Mouse (Mus musculus) lung, embryonic 14.5 days (tissue): Measurements from ENCODE around the gene Nln. TPM values are rescaled to one million over a fixed set of nuclear protein-coding genes. Genes with fewer than 3 reads are reported as not detected.
A peak's percentile ranks its signal among the peaks of the same experiment; 100 is the strongest.

Experiments
- ATAC-seq: fragments of 200-750 bp; cut with Nextera tagmentation; 2 replicates; pipeline ENCODE4 v1.8.0; 2017; ENCODE audit warnings: mild to moderate bottlenecking, moderate TSS enrichment, moderate library complexity; ENCODE audit not compliant: insufficient read depth
- DNase-seq: peaks from one replicate; pipeline ENCODE4 v3.0.0-alpha.2; 2015
- H3K27ac ChIP-seq: fragments of 300-500 bp; sonication (generic); 2 replicates; pipeline ENCODE4 v1.5.1; 2014; ENCODE audit warnings: low read depth, mild to moderate bottlenecking, moderate library complexity
- H3K27me3 ChIP-seq: fragments of 300-500 bp; sonication (generic); 2 replicates; pipeline ENCODE4 v1.6.1; 2014; ENCODE audit warnings: low read length, control low read depth; ENCODE audit not compliant: insufficient read depth
- H3K36me3 ChIP-seq: fragments of 300-500 bp; sonication (generic); 2 replicates; pipeline ENCODE4 v1.6.1; 2014; ENCODE audit warnings: control low read depth; ENCODE audit not compliant: insufficient read depth
- H3K4me1 ChIP-seq: fragments of 300-500 bp; sonication (generic); 2 replicates; pipeline ENCODE4 v1.6.1; 2014; ENCODE audit warnings: antibody characterized with exemption, control low read depth; ENCODE audit not compliant: insufficient read depth
- H3K4me2 ChIP-seq: fragments of 300-500 bp; sonication (generic); 2 replicates; pipeline ENCODE4 v1.6.1; 2014; ENCODE audit warnings: mild to moderate bottlenecking
- H3K4me3 ChIP-seq: fragments of 300-500 bp; sonication (generic); 2 replicates; pipeline ENCODE4 v1.5.1; 2014; ENCODE audit warnings: low read depth, low read length
- H3K9ac ChIP-seq: fragments of 300-500 bp; sonication (generic); 2 replicates; pipeline ENCODE4 v1.6.1; 2014
- H3K9me3 ChIP-seq: fragments of 300-500 bp; sonication (generic); 2 replicates; pipeline ENCODE4 v1.6.1; 2016; ENCODE audit warnings: low read depth, low read length, control low read depth
- CTCF ChIP-seq: IDR thresholded peaks from 2 replicates; pipeline ENCODE4 v1.5.1; 2016; ENCODE audit warnings: antibody characterized with exemption, low read depth
- WGBS: fragments of 180-500 bp; shearing (Covaris S2); extraction: QIAGEN DNeasy Blood & Tissue Kit; methylation state at CpG from one replicate; pipeline ENCODE4 v1.1.7; 2014; 5-methylcytosine and 5-hydroxymethylcytosine counted together
- polyA plus RNA-seq: library from polyadenylated mRNA; unstranded; fragments of >200 nt; fragmentation: Nextera tagmentation; extraction: Ambion mirVana; gene quantifications from 2 replicates; pipeline ENCODE4 v1.2.1, GENCODE M21; 2014

The Nln gene
- polyA plus RNA-seq, 1 experiment from 2014 or later = 24.8 TPM

DNA sequence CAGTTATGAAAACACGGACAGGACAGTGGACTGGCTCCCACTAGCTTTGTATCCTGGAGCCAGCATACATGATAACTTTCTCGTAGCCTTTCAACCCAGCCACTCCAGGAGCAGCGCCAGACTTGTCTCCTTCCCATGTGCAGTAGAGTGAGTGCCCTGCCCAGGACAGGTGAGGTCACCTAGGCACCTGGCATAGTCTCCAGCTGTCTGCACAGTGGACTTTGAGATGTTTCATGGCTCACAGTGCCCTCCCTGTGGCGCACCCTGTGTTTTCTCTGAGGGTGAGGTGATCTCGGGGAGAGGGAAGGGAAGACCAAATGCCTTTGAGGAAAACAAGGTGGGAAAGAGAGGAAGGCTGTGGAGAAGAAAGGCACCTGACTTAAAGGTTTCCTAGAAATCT is 80.3 kb downstream of the Nln start:
- peaks cover 16% of the 10 kb centered on the region for H3K4me1 ChIP-seq
- ATAC-seq = no peak
- no peaks in the 10 kb centered on the region for H3K36me3 ChIP-seq
- DNase-seq = no peak
- no peaks in the 10 kb centered on the region for H3K9me3 ChIP-seq
- no peak overlapping the region for H3K9ac ChIP-seq
- no peak overlapping the region for H3K4me2 ChIP-seq
- H3K4me3 ChIP-seq = no peak overlapping the region
- no peak overlapping the region for H3K27ac ChIP-seq
- 79% methylated on average over 5 of the region's 5 CpGs for WGBS
- no peaks in the 10 kb centered on the region for H3K27me3 ChIP-seq
- TF ChIP-seq CTCF = no peak

DNA sequence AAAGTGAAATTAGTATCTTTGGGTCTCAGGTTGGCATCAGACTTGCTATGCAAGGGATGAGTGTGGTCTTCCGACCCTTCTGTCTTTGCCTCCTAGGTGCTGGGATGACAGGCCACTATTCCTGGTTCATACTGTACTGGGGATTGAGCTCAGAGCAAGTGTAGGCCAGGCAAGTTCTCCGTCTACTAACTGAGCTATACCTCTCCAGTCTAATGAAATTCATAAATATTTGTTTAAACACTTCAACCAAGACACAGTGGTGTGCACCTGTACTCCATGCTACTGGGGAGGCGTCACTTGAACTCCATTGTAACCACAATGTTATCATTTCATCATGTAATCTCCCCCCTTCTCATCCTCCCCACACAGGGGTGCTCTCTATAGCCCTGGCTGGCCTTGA is 82.9 kb downstream of the Nln start:
- TF ChIP-seq CTCF = no peak
- DNase-seq (no peak), ATAC-seq (peak; percentile 30; the same call in 1 of the 2 replicates)
- Histone ChIP-seq H3K27me3 (no peaks in the 10 kb centered on the region), H3K9me3 (no peaks in the 10 kb centered on the region), H3K27ac (no peak overlapping the region), H3K4me3 (no peak overlapping the region), H3K4me2 (no peak overlapping the region), H3K4me1 (peaks cover 5% of the 10 kb centered on the region; the same call in 1 of the 2 replicates), H3K9ac (no peak overlapping the region), H3K36me3 (no peaks in the 10 kb centered on the region)
- 75% methylated on average over 3 of the region's 3 CpGs for WGBS

GRCm38 (mm10) chr13:104025710-104025995 is 83.8 kb downstream of the Nln start:
- TF ChIP-seq CTCF = no peak
- Histone ChIP-seq H3K4me3 (no peak overlapping the region), H3K36me3 (no peaks in the 10 kb centered on the region), H3K27me3 (no peaks in the 10 kb centered on the region), H3K4me2 (peak overlapping the region; percentile 41), H3K4me1 (0 out of 2 replicates have a peak, but pooled peaks cover 5% of the 10 kb centered on the region), H3K9ac (no peak overlapping the region), H3K27ac (peak overlapping the region; percentile 81), H3K9me3 (no peaks in the 10 kb centered on the region)
- DNase-seq (peak; percentile 74), ATAC-seq (peak; percentile 59; the same call in 1 of the 2 replicates)
- WGBS = 33% methylated on average over 6 of the region's 6 CpGs

DNA sequence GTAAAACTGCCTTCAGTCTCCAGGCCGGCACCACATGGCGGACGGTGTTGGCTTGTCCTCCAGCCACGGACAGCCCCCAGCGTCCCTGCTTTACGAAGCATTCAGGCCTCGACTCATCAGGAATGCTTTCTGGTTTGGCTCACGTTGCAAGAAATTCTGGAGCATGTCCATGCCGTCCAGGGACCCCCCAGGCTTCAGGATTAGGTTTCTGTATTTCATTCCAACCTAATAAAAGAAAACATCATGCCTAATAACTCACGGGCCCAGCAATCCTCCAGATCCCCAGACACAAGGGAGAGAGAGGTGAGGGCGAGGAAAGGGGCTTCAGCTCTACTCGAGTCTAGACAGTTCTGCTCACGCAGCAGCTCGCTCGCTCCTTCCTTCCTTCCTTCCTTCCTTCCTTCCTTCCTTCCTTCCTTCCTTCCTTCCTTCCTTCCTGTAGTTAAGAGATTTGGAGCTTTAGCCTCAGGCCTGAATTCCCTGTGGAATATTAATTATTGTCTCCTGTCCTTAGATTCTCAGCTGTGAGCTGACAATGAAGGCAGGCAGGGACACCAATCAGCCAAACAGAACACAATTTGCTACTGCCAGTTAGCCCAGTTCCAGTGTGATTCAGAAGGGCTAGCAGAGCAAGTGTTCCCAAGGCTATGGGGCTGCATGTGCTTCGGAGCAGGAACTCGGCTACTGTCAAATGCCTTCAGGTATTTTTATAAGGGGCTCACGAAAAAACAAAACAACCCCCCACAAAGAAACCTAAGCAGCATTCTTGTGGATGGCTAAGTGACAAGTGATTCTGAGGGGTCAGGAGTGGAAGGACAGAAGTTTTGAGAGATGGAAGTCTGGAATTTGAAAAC is 84.3 kb downstream of the Nln start:
- DNase-seq (peak; percentile 80), ATAC-seq (peak; percentile 80)
- H3K36me3 ChIP-seq = no peaks in the 10 kb centered on the region
- H3K27me3 ChIP-seq = no peaks in the 10 kb centered on the region
- H3K9ac ChIP-seq = no peak overlapping the region
- no peak for TF ChIP-seq CTCF
- peak overlapping the region; percentile 41 for H3K4me2 ChIP-seq
- 29% methylated on average over 18 of the region's 18 CpGs for WGBS
- H3K4me1 ChIP-seq = 0 out of 2 replicates have a peak, but pooled peaks cover 5% of the 10 kb centered on the region
- peak overlapping the region; percentile 81 for H3K27ac ChIP-seq
- no peak overlapping the region for H3K4me3 ChIP-seq
- H3K9me3 ChIP-seq = no peaks in the 10 kb centered on the region

DNA sequence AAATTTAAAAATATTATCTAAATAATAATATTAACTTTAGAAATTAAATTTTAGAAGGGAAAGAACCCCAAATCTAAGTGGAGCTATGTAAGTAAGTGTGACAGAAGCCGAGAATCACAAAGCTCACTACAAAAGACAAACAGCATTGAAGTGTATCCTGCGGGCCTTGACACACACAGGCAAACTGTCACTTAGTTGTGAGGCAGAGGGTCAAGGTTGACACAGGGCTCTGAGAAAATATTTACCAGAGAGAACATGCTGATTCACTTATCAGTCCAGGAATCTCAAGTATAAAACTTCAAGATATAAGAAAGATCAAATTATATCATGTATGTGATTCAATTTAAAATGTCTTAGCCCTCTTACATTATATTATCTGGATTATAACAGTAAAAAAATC is 85.1 kb downstream of the Nln start:
- TF ChIP-seq CTCF = no peak
- Histone ChIP-seq H3K27me3 (no peaks in the 10 kb centered on the region), H3K27ac (no peak overlapping the region; the same call in 1 of the 2 replicates), H3K4me1 (0 out of 2 replicates have a peak, but pooled peaks cover 5% of the 10 kb centered on the region), H3K9ac (no peak overlapping the region), H3K9me3 (no peaks in the 10 kb centered on the region), H3K36me3 (no peaks in the 10 kb centered on the region), H3K4me2 (no peak overlapping the region), H3K4me3 (no peak overlapping the region)
- no peak for ATAC-seq
- 60% methylated on average over 2 of the region's 2 CpGs for WGBS
- no peak for DNase-seq

DNA sequence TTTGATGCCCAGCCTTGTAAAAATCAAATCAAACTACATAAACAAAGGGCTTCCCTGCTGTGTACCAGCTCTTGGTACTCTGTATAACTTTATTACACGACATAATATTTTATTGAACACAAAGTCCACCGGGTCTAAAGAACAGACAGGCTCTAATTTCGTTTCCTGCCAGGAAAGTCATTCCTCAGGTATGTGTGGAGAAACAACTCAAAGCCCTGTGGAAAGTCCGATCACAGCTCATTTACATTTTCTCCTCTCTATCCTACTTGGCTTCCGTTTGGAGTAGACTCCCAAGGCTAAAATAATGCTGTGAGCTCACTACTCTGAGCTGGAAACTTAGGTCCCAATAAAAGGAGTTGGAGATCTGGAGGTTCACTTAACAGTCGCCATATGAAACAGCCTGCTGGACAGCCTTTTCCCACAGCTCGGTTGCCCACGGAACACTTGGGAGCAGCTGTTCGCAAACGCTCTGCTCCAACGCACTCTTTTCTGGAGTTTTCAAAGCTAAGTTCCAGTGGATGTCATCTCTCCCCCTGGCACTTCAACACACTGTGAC is 86.0 kb downstream of the Nln start:
- H3K27ac ChIP-seq = 0 out of 2 replicates have a peak overlapping the region, but pooled peaks have one; percentile 7

DNA sequence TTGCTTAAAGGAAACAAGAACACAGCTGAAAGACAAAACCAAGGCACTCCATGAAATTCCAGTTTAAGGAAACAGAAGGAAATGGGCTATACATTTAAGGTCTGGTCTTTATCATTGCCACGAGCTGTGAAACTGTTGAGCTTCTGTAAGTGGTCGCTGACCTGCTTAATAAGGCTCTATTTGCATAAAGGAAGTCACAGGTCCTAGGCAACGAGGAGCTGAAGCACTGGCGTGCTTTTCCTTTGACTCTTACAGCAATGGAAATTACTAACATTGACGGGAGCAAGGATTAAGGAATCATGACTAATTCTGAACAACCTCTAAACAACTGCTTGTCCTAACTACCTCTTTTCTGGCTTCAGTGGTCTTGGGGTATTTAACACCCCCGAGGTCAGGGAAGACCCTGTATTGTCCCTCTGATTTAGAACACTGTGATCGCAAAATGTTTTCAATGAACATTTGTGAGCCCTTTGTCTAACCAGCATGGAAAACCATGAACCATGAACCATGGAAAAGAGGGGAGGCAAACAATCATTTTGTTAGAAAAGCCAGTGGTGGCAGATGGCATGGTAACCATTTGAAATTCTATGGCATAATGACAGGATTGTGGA is 90.8 kb downstream of the Nln start:
- H3K9ac ChIP-seq = no peak overlapping the region
- TF ChIP-seq CTCF = no peak
- WGBS = 79% methylated on average over 7 of the region's 7 CpGs
- no peaks in the 10 kb centered on the region for H3K36me3 ChIP-seq
- ATAC-seq = no peak
- no peak overlapping the region for H3K4me2 ChIP-seq
- H3K4me3 ChIP-seq = no peak overlapping the region
- no peak for DNase-seq
- H3K9me3 ChIP-seq = no peaks in the 10 kb centered on the region
- no peaks in the 10 kb centered on the region for H3K27me3 ChIP-seq
- no peak overlapping the region for H3K27ac ChIP-seq
- H3K4me1 ChIP-seq = 0 out of 2 replicates have a peak, but pooled peaks cover 2% of the 10 kb centered on the region

More for the DNA sequence above, 86.0 kb downstream of the Nln start:
- Histone ChIP-seq H3K4me1 (0 out of 2 replicates have a peak, but pooled peaks cover 5% of the 10 kb centered on the region), H3K27me3 (no peaks in the 10 kb centered on the region), H3K9ac (no peak overlapping the region), H3K4me2 (no peak overlapping the region), H3K36me3 (no peaks in the 10 kb centered on the region), H3K9me3 (no peaks in the 10 kb centered on the region), H3K4me3 (no peak overlapping the region)
- no peak for TF ChIP-seq CTCF
- WGBS = 50% methylated on average over 11 of the region's 11 CpGs
- peak; percentile 33 for DNase-seq
- no peak for ATAC-seq
